Mouse (Mus musculus) heart, embryonic 15.5 days (tissue): ENCODE measurements around the gene Fitm1. TPM values are rescaled to one million over a fixed set of nuclear protein-coding genes. Genes with fewer than 3 reads are reported as not detected.
A peak's percentile ranks its signal among the peaks of the same experiment; 100 is the strongest.

Source experiments
- ATAC-seq: fragments of 200-750 bp; cut with Nextera tagmentation; replicated peaks from 2 replicates; pipeline ENCODE4 v1.8.0; 2017; ENCODE audit warnings: low read depth, moderate TSS enrichment; ENCODE audit not compliant: insufficient number of reproducible peaks, insufficient read depth, low FRiP score
- H3K27ac ChIP-seq: fragments of 300-500 bp; sonication (generic); 2 replicates; pipeline ENCODE4 v1.5.1; 2015; ENCODE audit warnings: mild to moderate bottlenecking, inconsistent platforms
- H3K27me3 ChIP-seq: fragments of 300-500 bp; sonication (generic); 2 replicates; pipeline ENCODE4 v1.6.1; 2015; ENCODE audit warnings: inconsistent platforms
- H3K36me3 ChIP-seq: fragments of 300-500 bp; sonication (generic); 2 replicates; pipeline ENCODE4 v1.6.1; 2015; ENCODE audit warnings: mild to moderate bottlenecking, inconsistent platforms
- H3K4me1 ChIP-seq: fragments of 300-500 bp; sonication (generic); replicated peaks from 2 replicates; pipeline ENCODE4 v1.6.1; 2015; ENCODE audit warnings: inconsistent platforms
- H3K4me2 ChIP-seq: fragments of 300-500 bp; sonication (generic); 2 replicates; pipeline ENCODE4 v1.6.1; 2015; ENCODE audit warnings: inconsistent platforms, mild to moderate bottlenecking, moderate library complexity
- H3K4me3 ChIP-seq: fragments of 300-500 bp; sonication (generic); 2 replicates; pipeline ENCODE4 v1.5.1; 2015; ENCODE audit warnings: mild to moderate bottlenecking, inconsistent platforms
- H3K9ac ChIP-seq: fragments of 300-500 bp; sonication (generic); 2 replicates; pipeline ENCODE4 v1.6.1; 2015; ENCODE audit warnings: mild to moderate bottlenecking, inconsistent platforms
- H3K9me3 ChIP-seq: fragments of 300-500 bp; sonication (generic); replicated peaks from 2 replicates; pipeline ENCODE4 v1.6.1; 2016; ENCODE audit warnings: inconsistent platforms
- WGBS: fragments of 180-500 bp; shearing (Covaris S2); methylation state at CpG from one replicate; pipeline ENCODE4 v1.1.7; 2015; ENCODE audit warnings: mixed read lengths; 5-methylcytosine and 5-hydroxymethylcytosine counted together
- polyA plus RNA-seq: library from polyadenylated mRNA; unstranded; fragments of >200 nt; fragmentation: Nextera tagmentation; extraction: Ambion mirVana; gene quantifications from 2 replicates; pipeline ENCODE4 v1.2.1, GENCODE M21; 2015

Gene Fitm1
- 80.5 and 81.7 TPM in 2 replicates for polyA plus RNA-seq

DNA sequence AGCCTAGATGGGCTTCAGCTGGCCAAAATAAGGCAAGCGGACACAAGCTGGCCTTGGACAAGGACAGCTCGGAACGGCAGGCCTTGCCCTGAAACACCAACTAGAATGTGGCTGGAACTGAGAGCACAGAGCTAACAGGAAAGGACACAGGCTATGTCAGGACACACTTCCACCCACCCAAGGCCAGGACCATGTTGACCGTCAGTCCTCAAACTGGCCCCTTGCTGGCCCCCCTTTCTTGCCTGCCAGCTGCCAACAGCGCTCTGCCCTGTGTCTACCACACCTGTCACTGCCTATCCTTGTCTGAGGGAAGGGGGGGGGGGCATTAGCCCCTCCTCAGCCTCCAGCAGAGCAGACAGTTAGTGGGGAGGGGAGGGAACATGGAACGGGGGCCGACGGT, at the start of gene Fitm1:
TSS of gene Fitm1 (plus strand) at position 316 of the 400 bp plus-strand sequence.
- 40% methylated on average over 8 of the region's 8 CpGs for WGBS
- peak within 1 kb of the TSS; percentile 51 for H3K4me3 ChIP-seq
- peak within 1 kb of the TSS; percentile 64 for H3K4me2 ChIP-seq
- no peaks in the 10 kb centered on the region for H3K9me3 ChIP-seq
- H3K4me1 ChIP-seq: peaks cover 47% of the 10 kb centered on the region
- H3K36me3 ChIP-seq: peaks cover 6% of the 10 kb centered on the region; the same call in 1 of the 2 replicates
- ATAC-seq: peak; percentile 62
- peak within 1 kb of the TSS; percentile 65 for H3K9ac ChIP-seq
- H3K27me3 ChIP-seq: no peaks in the 10 kb centered on the region
- peak within 1 kb of the TSS; percentile 98 for H3K27ac ChIP-seq

DNA sequence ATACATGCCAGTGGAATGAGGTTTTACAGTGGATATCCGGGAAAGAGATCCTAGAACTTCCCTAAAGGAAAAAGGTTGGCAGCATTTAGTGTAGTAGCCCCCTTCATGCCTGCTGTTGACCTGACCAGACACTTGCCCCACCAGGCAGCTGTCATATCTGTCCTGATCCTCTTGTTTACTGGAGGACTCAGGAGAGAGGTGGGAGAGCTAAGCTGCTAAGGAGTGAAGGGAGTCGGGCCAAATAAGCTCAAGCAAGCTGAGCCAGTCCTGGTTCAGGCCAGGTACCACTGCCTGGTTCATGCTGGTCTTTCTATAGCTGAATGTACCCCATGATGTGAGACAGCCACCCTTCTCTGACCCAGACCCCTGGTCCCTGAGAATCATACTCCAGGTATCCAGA, 48.7 kb upstream of the Fitm1 start:
- Histone ChIP-seq H3K36me3 (no peaks in the 10 kb centered on the region), H3K4me1 (peaks cover 7% of the 10 kb centered on the region; the same call in 1 of the 2 replicates), H3K9me3 (no peaks in the 10 kb centered on the region), H3K4me3 (no peak overlapping the region), H3K27ac (no peak overlapping the region), H3K27me3 (peaks cover 55% of the 10 kb centered on the region), H3K4me2 (no peak overlapping the region), H3K9ac (no peak overlapping the region)
- WGBS: 82% methylated on average over 2 of the region's 2 CpGs
- no peak for ATAC-seq

DNA sequence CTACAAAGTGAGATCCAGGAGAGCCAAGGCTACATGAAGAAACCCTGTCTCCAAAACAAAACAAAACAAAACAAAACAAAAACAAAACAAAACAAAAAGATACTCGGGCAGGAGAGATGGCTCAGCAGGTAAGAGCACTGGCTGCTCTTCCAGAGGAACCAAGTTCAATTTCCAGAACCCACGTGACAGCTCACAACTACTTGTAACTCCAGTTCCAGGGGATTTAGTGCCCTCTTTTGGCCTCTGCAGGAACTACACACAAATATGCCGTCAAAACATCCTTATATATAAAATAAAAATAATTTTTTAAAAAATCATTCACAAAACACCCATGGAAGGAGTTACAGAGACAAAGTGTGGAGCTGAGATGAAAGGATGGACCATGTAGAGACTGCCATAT, 47.5 kb upstream of the Fitm1 start:
- Histone ChIP-seq H3K9me3 (no peaks in the 10 kb centered on the region), H3K27me3 (peaks cover 42% of the 10 kb centered on the region), H3K36me3 (no peaks in the 10 kb centered on the region), H3K4me3 (no peak overlapping the region), H3K4me1 (peaks cover 7% of the 10 kb centered on the region; the same call in 1 of the 2 replicates), H3K4me2 (no peak overlapping the region), H3K9ac (no peak overlapping the region), H3K27ac (no peak overlapping the region)
- ATAC-seq: no peak
- WGBS: 27% methylated on average over 3 of the region's 3 CpGs

DNA sequence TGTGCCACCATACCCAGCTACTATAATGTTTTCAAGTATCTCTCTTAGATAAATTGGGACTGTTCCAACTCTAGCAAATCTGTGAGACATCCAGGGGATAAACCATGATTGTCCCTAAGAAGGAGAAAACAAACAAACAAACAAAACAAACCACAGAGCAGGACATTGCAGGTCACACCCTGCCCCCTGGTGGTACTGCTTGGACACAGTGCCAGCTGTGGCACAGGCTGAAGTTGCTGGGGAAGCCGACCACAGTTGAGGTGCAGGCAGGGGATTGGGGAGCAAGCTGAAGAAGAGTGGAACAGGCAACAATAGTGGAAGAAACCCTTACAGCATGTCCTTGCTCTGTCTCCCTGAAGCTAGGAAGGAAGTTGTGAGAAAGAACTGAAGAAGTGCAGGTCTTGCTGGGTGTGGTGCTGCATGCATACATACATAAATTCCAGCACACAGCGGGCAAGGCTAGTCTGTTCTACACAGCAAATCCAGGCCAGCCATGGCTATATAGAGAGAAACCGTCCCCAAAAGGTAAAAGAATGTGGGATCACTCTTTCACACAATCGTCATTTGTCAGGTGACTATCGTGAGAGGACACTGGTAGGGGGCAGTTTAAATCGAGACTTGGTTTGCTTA, 39.2 kb upstream of the Fitm1 start:
- Histone ChIP-seq H3K4me3 (no peak overlapping the region), H3K4me1 (peaks cover 10% of the 10 kb centered on the region), H3K27me3 (no peaks in the 10 kb centered on the region), H3K9me3 (no peaks in the 10 kb centered on the region), H3K4me2 (no peak overlapping the region), H3K9ac (no peak overlapping the region), H3K36me3 (no peaks in the 10 kb centered on the region), H3K27ac (no peak overlapping the region)
- ATAC-seq: no peak
- WGBS: 43% methylated on average over 6 of the region's 6 CpGs

DNA sequence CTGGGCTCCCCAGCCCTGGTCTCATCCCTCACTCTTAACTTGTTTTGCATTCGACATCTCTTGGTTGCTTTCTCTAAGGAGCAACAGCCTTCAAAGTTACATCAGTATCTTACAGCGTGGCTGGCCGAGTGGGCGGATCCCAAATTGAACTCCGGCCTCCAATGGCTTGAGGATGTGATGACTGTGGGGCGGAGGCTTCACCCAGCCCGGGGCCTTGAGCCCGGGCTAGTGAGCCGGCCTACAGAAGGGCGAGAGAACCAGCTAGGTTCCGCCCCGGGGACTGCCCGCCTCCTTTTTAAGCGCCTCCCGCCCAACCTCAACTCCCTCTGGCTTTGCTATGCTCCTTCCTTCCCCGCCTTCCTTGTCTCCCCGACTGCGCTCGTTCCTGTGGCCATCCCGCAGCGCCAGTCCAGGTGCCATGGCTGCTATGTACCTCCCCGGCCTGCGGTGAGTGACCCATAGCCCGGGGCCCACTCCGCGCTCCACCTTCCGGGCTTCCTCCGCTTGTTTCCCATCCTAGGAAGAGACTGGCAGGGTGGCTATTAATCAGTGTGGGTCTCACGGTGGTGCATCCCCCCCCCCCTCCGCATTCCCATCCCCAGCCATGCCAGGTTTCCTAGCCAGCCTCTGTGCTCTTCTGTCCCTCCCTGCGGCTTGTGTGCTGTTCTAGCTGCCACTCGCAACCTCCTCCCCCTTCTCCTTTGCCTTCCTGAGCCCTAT, 35.2 kb upstream of the Fitm1 start, which contains the start of gene Pck2:
TSS of gene Pck2 (plus strand) at position 200 of the 720 bp plus-strand sequence.
- no peaks in the 10 kb centered on the region for H3K9me3 ChIP-seq
- H3K4me1 ChIP-seq: peaks cover 16% of the 10 kb centered on the region
- H3K27ac ChIP-seq: peak within 1 kb of the TSS; percentile 88
- peak within 1 kb of the TSS; percentile 73 for H3K9ac ChIP-seq
- WGBS: 1% methylated on average over 32 of the region's 32 CpGs
- peaks cover 18% of the 10 kb centered on the region; the same call in 1 of the 2 replicates for H3K36me3 ChIP-seq
- peak within 1 kb of the TSS; percentile 62 for H3K4me3 ChIP-seq
- H3K4me2 ChIP-seq: peak within 1 kb of the TSS; percentile 78
- peak; percentile 92 for ATAC-seq
- no peaks in the 10 kb centered on the region for H3K27me3 ChIP-seq

DNA sequence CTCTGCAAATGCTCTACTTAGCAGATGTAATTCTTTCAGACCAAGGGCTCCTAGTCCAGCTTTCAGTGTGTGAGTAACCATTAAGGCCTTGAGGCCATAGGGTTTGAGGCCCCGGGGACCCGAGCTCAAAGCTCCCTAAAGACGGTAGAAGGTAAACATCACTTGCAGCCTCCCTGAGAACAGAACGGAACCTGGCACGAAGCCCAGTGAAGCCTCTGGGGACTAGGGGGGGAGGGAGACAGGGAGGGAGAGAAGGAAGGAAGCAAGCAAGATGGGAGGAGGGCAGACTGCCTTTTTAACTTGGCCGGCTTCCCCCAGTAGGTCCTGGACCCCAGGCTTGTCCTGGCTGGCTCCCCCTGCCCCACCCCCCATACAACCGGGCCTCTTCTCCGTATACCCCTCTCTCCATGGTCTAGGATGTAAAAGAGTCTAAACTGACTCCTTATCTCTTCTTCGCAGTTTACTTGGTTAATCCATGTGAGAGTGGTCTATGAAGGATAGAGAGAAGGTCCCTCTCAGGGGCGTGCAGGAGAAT, 34.6 kb upstream of the Fitm1 start:
- peak; percentile 61 for ATAC-seq
- H3K9me3 ChIP-seq: no peaks in the 10 kb centered on the region

DNA sequence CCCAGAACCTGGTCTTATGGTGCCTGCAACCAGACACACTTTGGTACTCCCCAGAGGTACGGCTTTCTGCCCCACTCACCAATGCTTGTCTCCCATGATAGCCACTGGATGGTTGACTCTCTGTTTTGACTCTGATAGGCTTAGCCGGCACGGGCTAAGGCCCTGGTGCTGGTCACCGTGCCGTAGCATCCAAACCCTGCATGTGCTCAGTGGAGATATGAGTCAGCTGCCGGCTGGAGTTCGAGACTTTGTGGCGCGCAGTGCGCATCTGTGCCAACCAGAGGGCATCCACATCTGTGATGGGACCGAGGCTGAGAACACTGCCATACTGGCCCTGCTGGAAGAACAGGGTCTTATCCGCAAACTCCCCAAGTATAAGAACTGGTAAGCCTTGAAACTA, 33.1 kb upstream of the Fitm1 start:
- Histone ChIP-seq H3K9me3 (no peaks in the 10 kb centered on the region), H3K4me2 (no peak overlapping the region), H3K4me3 (no peak overlapping the region), H3K4me1 (peaks cover 16% of the 10 kb centered on the region), H3K9ac (no peak overlapping the region), H3K27ac (no peak overlapping the region), H3K27me3 (no peaks in the 10 kb centered on the region), H3K36me3 (peaks cover 31% of the 10 kb centered on the region; the same call in 1 of the 2 replicates)
- WGBS: 94% methylated on average over 12 of the region's 12 CpGs
- no peak for ATAC-seq

More for the DNA sequence above, 34.6 kb upstream of the Fitm1 start:
- Histone ChIP-seq H3K9ac (peak overlapping the region; percentile 73), H3K27ac (peak overlapping the region; percentile 88), H3K27me3 (no peaks in the 10 kb centered on the region), H3K4me1 (peaks cover 16% of the 10 kb centered on the region), H3K4me2 (peak overlapping the region; percentile 78), H3K36me3 (peaks cover 23% of the 10 kb centered on the region; the same call in 1 of the 2 replicates), H3K4me3 (peak overlapping the region; percentile 62)
- 5% methylated on average over 10 of the region's 10 CpGs for WGBS

DNA sequence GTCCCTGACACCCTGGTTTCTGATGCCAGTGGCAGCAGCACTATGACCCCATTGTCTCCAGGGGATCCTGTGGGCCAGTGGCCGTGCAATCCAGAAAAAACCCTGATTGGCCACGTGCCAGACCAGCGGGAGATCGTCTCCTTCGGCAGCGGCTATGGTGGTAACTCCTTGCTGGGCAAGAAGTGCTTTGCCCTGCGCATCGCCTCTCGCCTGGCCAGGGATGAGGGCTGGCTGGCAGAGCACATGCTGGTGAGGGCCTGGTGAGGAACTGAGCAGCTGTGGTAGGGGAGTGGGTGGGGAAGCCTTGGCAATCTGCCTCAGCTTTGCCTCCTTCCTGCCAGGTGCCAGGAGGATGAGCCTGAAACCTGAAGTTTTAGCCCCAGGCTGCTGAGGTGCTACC, 31.1 kb upstream of the Fitm1 start:
- WGBS: 77% methylated on average over 9 of the region's 9 CpGs
- Histone ChIP-seq H3K36me3 (peaks cover 51% of the 10 kb centered on the region), H3K4me3 (no peak overlapping the region), H3K27me3 (no peaks in the 10 kb centered on the region), H3K4me2 (no peak overlapping the region), H3K9ac (no peak overlapping the region), H3K4me1 (peaks cover 16% of the 10 kb centered on the region), H3K27ac (no peak overlapping the region), H3K9me3 (no peaks in the 10 kb centered on the region)
- no peak for ATAC-seq

DNA sequence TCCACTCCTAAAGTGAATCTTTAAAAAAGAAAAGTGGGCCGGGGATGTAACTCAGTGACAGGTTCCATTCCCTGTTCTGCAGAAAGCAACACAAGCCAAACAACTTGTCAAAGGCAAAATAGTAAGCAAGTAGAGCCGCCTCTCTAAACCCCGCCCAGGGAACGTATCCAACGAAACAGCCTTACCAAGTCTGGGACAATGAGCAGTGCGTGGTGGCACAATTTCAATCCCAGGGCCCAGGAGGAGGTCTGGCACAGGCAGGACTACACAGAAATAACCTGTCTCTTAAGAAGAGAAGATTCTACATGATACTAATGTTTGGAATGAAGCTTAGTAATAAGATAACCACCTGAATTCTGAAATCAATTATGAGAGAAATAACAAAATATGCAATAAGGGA, 25.2 kb upstream of the Fitm1 start:
- H3K4me3 ChIP-seq: no peak overlapping the region
- 88% methylated on average over 6 of the region's 6 CpGs for WGBS
- no peaks in the 10 kb centered on the region for H3K4me1 ChIP-seq
- H3K4me2 ChIP-seq: no peak overlapping the region
- no peak overlapping the region for H3K27ac ChIP-seq
- H3K36me3 ChIP-seq: peaks cover 47% of the 10 kb centered on the region
- H3K9ac ChIP-seq: no peak overlapping the region
- ATAC-seq: no peak
- no peaks in the 10 kb centered on the region for H3K27me3 ChIP-seq
- no peaks in the 10 kb centered on the region for H3K9me3 ChIP-seq

DNA sequence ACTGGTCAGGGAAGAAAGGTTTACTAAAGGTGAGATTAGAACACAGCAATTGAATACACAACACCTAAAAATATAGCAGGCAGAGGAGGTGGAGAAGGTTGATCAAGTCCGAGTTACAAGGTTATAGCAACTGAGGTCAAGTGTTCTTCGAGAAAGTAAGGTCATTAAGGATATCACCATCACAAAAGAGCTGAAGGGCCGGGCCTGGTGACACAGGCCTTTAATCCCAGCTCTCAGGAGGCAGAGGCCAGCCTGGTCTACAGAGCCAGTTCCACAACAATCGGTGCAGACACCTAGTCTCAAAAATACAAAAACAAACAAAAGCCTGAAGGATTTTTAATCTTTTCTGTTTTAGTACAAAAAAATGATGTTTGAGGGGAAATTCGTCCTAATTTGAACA, 24.1 kb upstream of the Fitm1 start:
- no peaks in the 10 kb centered on the region for H3K4me1 ChIP-seq
- no peak for ATAC-seq
- WGBS: 68% methylated on average over 5 of the region's 5 CpGs
- H3K9me3 ChIP-seq: no peaks in the 10 kb centered on the region
- no peak overlapping the region for H3K9ac ChIP-seq
- H3K27ac ChIP-seq: no peak overlapping the region
- no peaks in the 10 kb centered on the region for H3K27me3 ChIP-seq
- H3K4me3 ChIP-seq: no peak overlapping the region
- no peak overlapping the region for H3K4me2 ChIP-seq
- H3K36me3 ChIP-seq: peaks cover 37% of the 10 kb centered on the region

DNA sequence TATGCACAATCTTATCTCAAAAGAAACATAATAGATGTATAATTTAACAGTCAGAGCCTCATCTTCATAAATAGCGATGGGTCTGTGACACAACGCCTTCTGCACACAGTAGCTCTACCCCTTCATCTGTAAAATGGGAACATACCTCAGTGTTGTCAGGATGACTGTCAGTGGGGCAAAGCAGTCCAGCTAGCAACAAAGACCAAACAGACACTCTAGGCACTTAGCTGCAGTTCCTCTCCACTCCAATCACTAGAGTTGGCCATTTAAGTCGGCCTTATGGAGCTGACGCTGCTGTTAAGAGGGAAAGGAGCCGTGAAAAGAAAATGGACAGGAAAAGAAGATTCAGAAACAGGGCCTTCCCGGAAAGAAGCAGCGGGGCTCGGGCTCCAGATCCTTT, 23.6 kb upstream of the Fitm1 start:
- peaks cover 36% of the 10 kb centered on the region for H3K36me3 ChIP-seq
- WGBS: 88% methylated on average over 8 of the region's 8 CpGs
- H3K9ac ChIP-seq: no peak overlapping the region
- no peak overlapping the region for H3K27ac ChIP-seq
- no peaks in the 10 kb centered on the region for H3K9me3 ChIP-seq
- no peaks in the 10 kb centered on the region; the same call in 1 of the 2 replicates for H3K4me1 ChIP-seq
- no peak overlapping the region for H3K4me2 ChIP-seq
- ATAC-seq: no peak
- H3K4me3 ChIP-seq: no peak overlapping the region
- H3K27me3 ChIP-seq: no peaks in the 10 kb centered on the region
